ENCODE assay signal across 1 mouse cellular context in genomic region chrX:36807360-36808317, GRCm38 (mm10).
TF ChIP-seq lines count a peak whose summit lies in the region.

No protein-coding gene starts in this region.

TF ChIP-seq in CH12.LX, 34 proteins besides CTCF, POLR2A, EP300 and RAD21 (continued from another document):
- 0 out of 2 replicates have a peak, but pooled peaks have one; percentile 38 for TF ChIP-seq TBP (conservative IDR thresholded peaks at IDR 0.05; ENCODE audit: low read depth, low read length)
- peak; percentile 25; the same call in 1 of the 2 replicates for TF ChIP-seq SMC3 (IDR thresholded peaks at IDR 0.05; ENCODE audit: low read depth, low read length)
- peak; percentile 19; the same call in 1 of the 2 replicates for TF ChIP-seq CHD2 (IDR thresholded peaks at IDR 0.05; ENCODE audit: low read length)
- no peak for TF ChIP-seq POLR2AphosphoS2 (IDR thresholded peaks at IDR 0.05; ENCODE audit: low read depth, low read length)
- no peak for TF ChIP-seq ZC3H11A (IDR thresholded peaks at IDR 0.05; ENCODE audit: low read depth, low read length)
